Mouse (Mus musculus): ENCODE measurements at regions not wholly inside any gene's neighbourhood (a gene's known extent, or its start where the extent isn't known, plus 50 kb on each side); places are given as distances from the start of the nearest gene placed in this dataset.

- DNase-seq: no peak
Observed at GRCm38 (mm10) chr5:75880088-75880684, 98.1 kb downstream of the Kdr start.

DNA sequence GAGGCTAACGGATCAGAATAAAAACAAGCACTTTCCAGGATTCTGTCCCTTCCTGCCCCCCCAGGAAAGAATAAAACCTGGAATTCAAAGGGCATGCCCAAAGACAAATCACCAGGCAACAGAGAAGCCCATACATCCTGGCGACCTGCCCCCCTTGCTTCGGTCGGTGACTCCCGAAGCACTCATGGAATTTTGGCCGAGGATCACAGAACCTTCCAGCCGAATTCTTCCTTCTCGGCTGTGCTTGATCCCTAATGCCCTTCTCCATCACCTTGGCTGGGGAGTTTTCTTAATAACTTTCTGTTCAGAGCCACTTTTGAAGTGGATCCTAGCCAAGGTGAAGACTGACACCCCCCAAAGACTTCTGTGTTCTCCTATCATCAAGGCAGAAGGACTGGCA, 99.9 kb downstream of the Kdr start:
- peak in 1 of 2 experiments; percentile 20 for DNase-seq

GRCm38 (mm10) chr5:75877609-75877971, 100.7 kb downstream of the Kdr start:
- DNase-seq: no peak

GRCm38 (mm10) chr5:75876871-75877608, 101.2 kb downstream of the Kdr start:
- no peak for DNase-seq

GRCm38 (mm10) chr5:75871120-75871519, 107.1 kb downstream of the Kdr start:
- peak; percentile 80 to 88 for DNase-seq

- peak; percentile 41 to 61 for DNase-seq
Observed at GRCm38 (mm10) chr5:75870666-75871065, 107.6 kb downstream of the Kdr start.

DNA sequence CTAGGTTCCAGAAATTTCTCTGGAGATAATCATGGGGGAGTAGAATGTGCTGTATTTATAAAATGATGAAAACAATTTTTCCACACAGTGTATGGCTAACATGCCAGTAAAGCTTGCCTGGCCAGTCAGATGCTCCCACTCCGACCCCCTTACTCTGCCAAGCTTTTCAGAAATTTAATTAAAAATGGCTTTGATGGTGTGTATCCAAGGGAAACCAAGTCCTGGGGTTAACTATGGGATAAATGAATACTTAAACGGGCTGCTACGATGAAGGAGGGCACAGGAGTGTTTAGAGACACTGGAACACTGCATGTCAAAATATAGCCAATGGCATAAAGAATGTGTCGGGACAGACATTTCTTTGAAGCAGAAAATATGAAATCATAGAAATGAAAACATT, 108.7 kb downstream of the Kdr start:
- no peak for DNase-seq

- no peak for DNase-seq
Observed at GRCm38 (mm10) chr5:75865096-75865495, 113.2 kb downstream of the Kdr start.

DNA sequence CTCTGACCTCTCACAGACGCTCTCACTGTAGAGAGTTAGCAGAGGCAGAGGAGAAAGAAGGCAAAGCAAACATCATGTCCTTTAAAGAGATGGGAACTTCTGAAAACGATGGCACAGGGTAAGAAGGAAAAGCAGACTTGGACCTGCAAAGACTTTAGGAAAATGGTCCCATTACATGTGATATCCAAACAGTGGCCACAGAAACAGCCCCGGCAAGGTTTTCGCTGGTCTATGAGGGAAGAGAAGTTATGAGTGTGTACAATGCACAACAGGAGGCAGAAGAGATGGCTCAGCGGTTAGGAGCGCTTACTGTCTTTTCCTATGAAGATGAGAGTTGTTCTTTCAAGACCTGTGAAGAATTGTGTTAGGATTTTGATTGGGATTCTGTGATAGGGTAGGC, 114.9 kb downstream of the Kdr start:
- no peak for DNase-seq

DNA sequence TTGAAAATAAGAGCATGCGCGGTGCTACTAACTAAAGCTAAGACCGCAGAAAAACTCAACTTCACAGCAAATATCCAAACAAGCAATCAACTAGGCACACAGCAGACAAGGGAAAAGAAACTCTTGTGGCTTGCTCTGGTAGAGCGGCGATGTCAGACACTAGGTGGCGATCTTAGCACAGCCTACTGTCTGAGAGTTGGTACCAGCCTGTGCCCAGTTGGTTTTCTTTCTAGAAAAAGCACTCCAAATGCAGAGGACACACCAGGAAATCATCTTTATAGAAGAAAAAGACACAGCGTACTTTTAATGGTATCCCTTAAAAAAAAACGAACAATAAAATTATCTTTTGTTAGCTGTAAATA, 115.6 kb downstream of the Kdr start:
- DNase-seq: peak; percentile 84 to 87

DNA sequence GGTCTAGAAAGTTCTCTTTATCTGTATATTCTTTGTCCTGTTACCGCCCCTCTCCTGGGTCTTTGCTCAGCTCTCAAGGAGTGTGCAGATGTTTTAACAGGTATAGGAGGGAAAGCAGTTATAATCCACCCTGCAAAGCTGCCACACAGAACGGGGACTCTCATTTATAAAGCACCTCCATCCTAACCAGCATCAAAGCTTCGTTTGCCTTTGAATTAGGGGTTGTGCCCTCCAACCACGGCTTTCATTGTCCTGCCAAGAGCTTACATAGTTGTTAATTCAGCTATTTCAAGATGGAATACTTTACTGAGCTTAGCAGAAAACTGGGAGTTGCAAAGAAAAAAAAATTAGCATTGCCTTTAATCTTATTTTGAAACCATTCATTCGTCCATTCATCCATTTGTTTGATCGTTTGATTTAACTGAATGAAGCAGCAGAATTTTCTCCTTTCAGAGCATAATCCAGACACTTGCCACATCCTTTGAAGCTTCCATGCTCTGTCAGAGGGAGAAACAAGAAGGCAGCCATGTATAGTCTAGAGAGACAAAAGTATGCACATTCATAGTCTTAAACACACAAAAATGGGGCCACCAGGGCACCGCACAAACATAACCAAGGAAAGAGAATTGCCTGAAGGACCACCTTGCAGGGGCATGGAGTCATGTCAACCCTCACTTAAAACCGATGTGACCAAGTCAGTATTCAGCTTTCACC, 116.2 kb downstream of the Kdr start:
- no peak for DNase-seq

- no peak for DNase-seq
Observed at GRCm38 (mm10) chr5:75859316-75859836, 118.9 kb downstream of the Kdr start.

DNA sequence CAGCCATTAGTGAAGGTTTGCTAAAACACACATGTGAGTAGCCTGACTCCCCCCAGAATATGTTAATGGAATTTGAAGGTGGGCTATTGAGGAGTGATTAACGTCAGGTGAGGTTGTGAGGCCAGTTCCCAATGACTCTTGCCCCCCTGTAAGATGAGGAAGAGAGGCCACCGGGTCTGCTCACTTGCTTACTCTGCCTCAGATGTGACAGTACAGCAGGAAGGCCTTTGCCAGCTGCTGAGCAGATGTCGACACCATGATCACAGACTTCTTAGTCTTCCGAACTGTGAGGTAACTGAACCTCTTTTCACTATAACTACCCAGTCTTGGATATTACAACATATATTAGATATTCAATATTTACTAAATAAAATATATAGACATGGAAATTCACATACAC, 127.4 kb downstream of the Kdr start:
- DNase-seq: no peak

- no peak for DNase-seq
Observed at GRCm38 (mm10) chr5:75847966-75848365, 130.3 kb downstream of the Kdr start.

GRCm38 (mm10) chr5:75847341-75847740, 130.9 kb downstream of the Kdr start:
- no peak for DNase-seq

- DNase-seq: no peak
Observed at GRCm38 (mm10) chr5:75846016-75846415, 132.2 kb downstream of the Kdr start.

DNA sequence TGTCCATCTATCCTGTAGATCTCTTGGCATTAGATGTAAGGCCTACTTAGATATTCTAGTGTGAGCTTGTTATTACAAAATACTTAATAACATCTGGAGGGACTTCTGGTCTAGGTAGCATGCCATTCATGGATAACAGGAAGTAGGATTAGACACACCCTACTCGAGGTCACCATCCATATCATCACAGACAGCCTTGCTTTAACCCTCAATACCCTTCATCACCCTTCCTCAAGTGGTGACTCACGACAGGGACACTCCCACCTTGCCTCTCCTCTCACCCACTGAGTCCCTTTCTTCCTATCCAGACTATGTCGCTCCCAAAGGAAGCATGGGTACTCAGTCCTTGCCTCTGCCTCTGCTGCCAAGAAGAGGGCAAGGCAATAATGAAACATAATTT, 134.5 kb downstream of the Kdr start:
- DNase-seq: no peak

DNA sequence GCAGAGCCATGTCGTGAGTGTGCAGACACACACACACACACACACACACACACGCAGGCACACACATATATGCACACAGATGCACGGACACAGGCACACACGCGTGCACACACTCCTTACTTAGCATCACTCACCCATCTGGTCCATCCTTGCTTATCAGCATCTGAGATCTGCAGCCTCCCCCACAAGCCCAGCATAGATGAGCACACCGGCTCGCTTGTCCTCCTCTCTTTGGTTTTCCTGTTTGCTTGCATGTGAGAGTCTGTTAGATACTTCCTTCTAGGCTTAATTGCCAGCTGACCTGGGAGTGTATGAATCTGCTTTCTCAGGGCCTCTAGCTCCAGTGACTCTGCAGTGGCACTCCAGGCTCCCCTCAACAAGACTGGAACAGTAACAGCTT, 137.8 kb downstream of the Kdr start:
- DNase-seq: no peak

- peak; percentile 31 to 34 for DNase-seq
Observed at GRCm38 (mm10) chr5:75835556-75835961, 142.7 kb downstream of the Kdr start.

GRCm38 (mm10) chr5:75834766-75835555, 143.3 kb downstream of the Kdr start:
- DNase-seq: no peak

- DNase-seq: no peak
Observed at GRCm38 (mm10) chr5:75832341-75832740, 145.9 kb downstream of the Kdr start.

- DNase-seq: peak; percentile 34 to 36
Observed at GRCm38 (mm10) chr5:75829850-75830625, 148.2 kb downstream of the Kdr start.
